Mouse (Mus musculus): Measurements from ENCODE around the gene Sprr2a3. TPM values are rescaled to one million over a fixed set of nuclear protein-coding genes. Genes with fewer than 3 reads are reported as not detected.

Sprr2a3 gene
- polyA plus RNA-seq, 1 experiment from 2014 or later: 0.64 TPM

Other genes with a start within 250 kb of the Sprr2a3 start
- 0.77 and 1.00 TPM in 2 replicates for gene Lor, start 202.3 kb upstream of the Sprr2a3 start, polyA plus RNA-seq (2015; fragmentation: Nextera tagmentation; extraction: Ambion mirVana)
- not detected in 2 replicates for gene Prr9, start 161.5 kb upstream of the Sprr2a3 start, polyA plus RNA-seq (2015; fragmentation: Nextera tagmentation; extraction: Ambion mirVana)
- gene Lelp1, start 142.7 kb upstream of the Sprr2a3 start, polyA plus RNA-seq (2015; fragmentation: Nextera tagmentation; extraction: Ambion mirVana): not detected in 2 replicates
- gene Sprr2a1, start 69.6 kb upstream of the Sprr2a3 start, polyA plus RNA-seq (2015; fragmentation: Nextera tagmentation; extraction: Ambion mirVana): 0.20 and 0.56 TPM in 2 replicates
- 6.6 and 35.7 TPM in 2 replicates for gene Sprr2a2, start 69.5 kb upstream of the Sprr2a3 start, polyA plus RNA-seq (2015; fragmentation: Nextera tagmentation; extraction: Ambion mirVana)
- not detected in 2 replicates for gene Sprr2b, start 31.2 kb downstream of the Sprr2a3 start, polyA plus RNA-seq (2015; fragmentation: Nextera tagmentation; extraction: Ambion mirVana)
- gene Sprr2d, start 53.7 kb downstream of the Sprr2a3 start, polyA plus RNA-seq (2015; fragmentation: Nextera tagmentation; extraction: Ambion mirVana): not detected in 2 replicates
- not detected in 2 replicates for gene Sprr2e, start 66.7 kb downstream of the Sprr2a3 start, polyA plus RNA-seq (2015; fragmentation: Nextera tagmentation; extraction: Ambion mirVana)
- gene Sprr2f, start 79.8 kb downstream of the Sprr2a3 start, polyA plus RNA-seq (2015; fragmentation: Nextera tagmentation; extraction: Ambion mirVana): not detected in 2 replicates
- gene Sprr2h, start 100.3 kb downstream of the Sprr2a3 start, polyA plus RNA-seq (2015; fragmentation: Nextera tagmentation; extraction: Ambion mirVana): not detected in 2 replicates
- gene Sprr2i, start 122.6 kb downstream of the Sprr2a3 start, polyA plus RNA-seq (2015; fragmentation: Nextera tagmentation; extraction: Ambion mirVana): not detected in 2 replicates
- not detected in 2 replicates for gene Sprr2j-ps, start 132.7 kb downstream of the Sprr2a3 start, polyA plus RNA-seq (2015; fragmentation: Nextera tagmentation; extraction: Ambion mirVana)
- 5.3 and 5.4 TPM in 2 replicates for gene Gm9774, start 144.0 kb downstream of the Sprr2a3 start, polyA plus RNA-seq (2015; fragmentation: Nextera tagmentation; extraction: Ambion mirVana)
- gene Sprr2k, start 147.2 kb downstream of the Sprr2a3 start, polyA plus RNA-seq (2015; fragmentation: Nextera tagmentation; extraction: Ambion mirVana): not detected in 2 replicates
- not detected in 2 replicates for gene Sprr1b, start 153.4 kb downstream of the Sprr2a3 start, polyA plus RNA-seq (2015; fragmentation: Nextera tagmentation; extraction: Ambion mirVana)
- gene Sprr3, start 173.3 kb downstream of the Sprr2a3 start, polyA plus RNA-seq (2015; fragmentation: Nextera tagmentation; extraction: Ambion mirVana): 0.11 TPM in 1 of 2 replicates, not detected in the other
- 0.42 and 2.6 TPM in 2 replicates for gene Sprr1a, start 200.5 kb downstream of the Sprr2a3 start, polyA plus RNA-seq (2015; fragmentation: Nextera tagmentation; extraction: Ambion mirVana)
- gene Sprr4, start 215.1 kb downstream of the Sprr2a3 start, polyA plus RNA-seq (2015; fragmentation: Nextera tagmentation; extraction: Ambion mirVana): not detected in 2 replicates
- gene 2310046K23Rik, start 249.1 kb downstream of the Sprr2a3 start, polyA plus RNA-seq (2015; fragmentation: Nextera tagmentation; extraction: Ambion mirVana): not detected in 2 replicates